Mouse (Mus musculus) heart, postnatal 14 days (tissue): ENCODE measurements around the gene Vwa3a. TPM values are rescaled to one million over a fixed set of nuclear protein-coding genes. Genes with fewer than 3 reads are reported as not detected.

Source experiments
- DNase-seq, 2 experiments: peaks; one replicate each; pipeline ENCODE4 v3.0.0; 2021 to 2022
- intact Hi-C: fragments of 180-260 bp; cut with DNase I; formaldehyde crosslinking; loops from one replicate; pipeline ENCODE4 v1.15.1; 2025
- total RNA-seq, 2 experiments: library from RNA; stranded (reverse); gene quantifications; 2 replicates each; pipeline ENCODE4 v1.2.3; 2021

Gene Vwa3a
- total RNA-seq, 2 experiments from 2014 or later = 5.1 to 7.3 TPM

DNA sequence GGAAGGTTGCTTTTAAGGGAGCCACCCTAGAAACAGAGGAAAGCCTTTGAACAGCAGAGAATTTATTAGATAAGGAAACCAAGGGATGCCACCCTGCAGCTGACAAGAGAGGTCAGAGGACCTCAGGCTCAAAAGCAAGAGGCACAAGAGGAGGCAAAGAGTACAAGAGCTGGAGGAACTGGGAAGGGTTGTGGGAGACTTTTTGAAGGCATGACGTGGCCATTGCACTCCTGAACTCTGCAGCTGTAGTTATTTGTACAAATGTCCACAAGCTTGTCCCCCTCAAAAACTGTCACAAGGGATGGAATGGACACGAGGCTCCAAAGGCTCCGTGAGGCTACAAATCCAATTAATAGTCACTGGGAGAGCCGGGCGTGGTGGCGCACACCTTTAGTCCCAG, 5.5 kb downstream of the Vwa3a start:
- intact Hi-C loops = no loop called here
- no peak for DNase-seq

DNA sequence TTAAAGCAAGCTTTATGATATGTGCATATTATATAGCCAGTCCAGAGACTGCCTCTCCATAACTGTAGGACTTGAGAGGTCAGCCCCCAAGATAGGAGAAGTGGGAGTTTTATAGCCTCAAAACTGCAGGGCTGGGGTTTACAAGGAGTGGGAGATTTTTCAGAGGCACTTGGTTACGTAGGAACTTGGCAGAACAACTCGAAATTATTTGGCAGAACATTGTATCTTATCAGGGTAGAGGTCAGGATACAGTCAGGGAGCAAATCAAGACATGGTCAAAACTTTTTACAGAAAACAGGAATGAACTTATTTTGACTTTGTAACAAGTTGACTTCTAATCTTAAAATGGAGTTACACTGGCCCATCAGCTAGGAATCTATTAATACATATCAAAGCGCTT, 6.9 kb downstream of the Vwa3a start:
- intact Hi-C loops = no loop called here
- peak in 1 of 2 experiments; percentile 43 for DNase-seq

- intact Hi-C loops = no loop called here
These were observed 7.7 kb downstream of the Vwa3a start for GRCm38 (mm10) chr7:120746821-120747220.

GRCm38 (mm10) chr7:120748478-120748877, 9.4 kb downstream of the Vwa3a start:
- DNase-seq = no peak
- intact Hi-C loops = no loop called here

More at GRCm38 (mm10) chr7:120746821-120747220, 7.7 kb downstream of the Vwa3a start:
- no peak for DNase-seq

DNA sequence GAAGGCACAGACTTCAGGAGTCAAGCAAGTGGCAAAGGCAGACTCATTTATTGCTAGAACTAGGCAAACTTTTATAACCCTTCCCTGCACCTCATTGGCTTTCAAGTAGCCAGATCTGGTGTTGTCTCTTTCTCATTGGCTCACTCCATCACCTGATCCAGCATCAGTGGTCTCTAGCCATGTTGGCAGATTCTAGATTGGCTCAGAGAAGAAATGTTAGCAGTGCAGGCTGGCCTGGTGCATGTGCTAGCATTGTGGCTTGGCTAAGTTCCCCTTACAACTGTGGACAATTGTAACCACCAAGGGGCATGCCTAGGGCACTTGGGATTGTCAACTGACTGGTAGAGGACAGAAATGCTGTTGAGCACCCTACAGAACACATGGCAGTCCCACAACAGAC, 12.2 kb downstream of the Vwa3a start:
- intact Hi-C loops = no loop called here
- no peak for DNase-seq

- intact Hi-C loops = no loop called here
- no peak for DNase-seq
These were observed 12.8 kb downstream of the Vwa3a start for GRCm38 (mm10) chr7:120751906-120752305.

- intact Hi-C loops = loop anchor here (5.0 kb wide), 1 partner anchor 68 kb away; no protein-coding TSS in a partner anchor
- peak; percentile 88 to 92 for DNase-seq
These were observed 15.6 kb downstream of the Vwa3a start for GRCm38 (mm10) chr7:120754671-120755070.

DNA sequence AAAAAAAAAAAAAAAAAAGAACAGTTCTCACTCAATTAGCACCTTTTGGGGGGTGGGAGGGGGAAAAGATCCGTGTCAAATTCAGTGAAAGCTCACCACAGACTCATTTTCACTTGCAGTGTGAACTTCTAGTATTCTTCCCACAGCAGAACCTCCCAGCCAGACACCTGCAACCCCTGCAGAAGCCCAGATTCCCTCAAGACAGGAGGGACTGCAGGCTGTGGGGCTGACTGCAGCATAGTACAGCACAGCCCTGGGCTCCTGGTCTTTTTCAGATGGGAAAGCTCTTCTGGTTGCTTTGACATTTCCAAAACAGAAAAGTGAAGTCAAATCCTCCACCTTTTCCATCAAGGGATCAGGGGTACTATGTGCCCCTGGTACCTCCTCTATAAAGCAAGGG, 28.3 kb downstream of the Vwa3a start:
- no peak for DNase-seq
- intact Hi-C loops = no loop called here

GRCm38 (mm10) chr7:120771389-120771788, 32.3 kb downstream of the Vwa3a start:
- no peak for DNase-seq
- intact Hi-C loops = no loop called here

DNA sequence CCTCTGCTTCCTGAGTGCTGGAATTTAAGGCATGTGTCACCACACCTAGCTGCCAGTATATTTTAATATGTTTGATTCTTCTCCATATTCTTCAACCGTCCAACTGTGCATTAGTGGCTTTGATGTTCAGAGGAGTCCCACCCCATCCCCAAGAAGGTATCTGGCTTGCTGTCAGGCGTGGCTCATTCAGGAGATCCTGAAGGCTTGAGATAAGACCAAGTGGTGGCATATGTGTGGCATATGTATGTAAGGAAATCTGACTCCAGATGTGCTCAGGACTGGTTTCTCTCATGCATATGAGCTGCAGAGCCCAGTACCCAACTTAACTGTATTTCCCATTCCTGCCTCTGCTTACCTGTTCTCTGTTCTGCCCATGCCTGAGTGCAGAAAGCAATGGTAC, 38.9 kb downstream of the Vwa3a start:
- DNase-seq = no peak
- intact Hi-C loops = no loop called here

GRCm38 (mm10) chr7:120795544-120795943, 56.4 kb downstream of the Vwa3a start:
- DNase-seq = peak in 1 of 2 experiments; percentile 11
- intact Hi-C loops = no loop called here

DNA sequence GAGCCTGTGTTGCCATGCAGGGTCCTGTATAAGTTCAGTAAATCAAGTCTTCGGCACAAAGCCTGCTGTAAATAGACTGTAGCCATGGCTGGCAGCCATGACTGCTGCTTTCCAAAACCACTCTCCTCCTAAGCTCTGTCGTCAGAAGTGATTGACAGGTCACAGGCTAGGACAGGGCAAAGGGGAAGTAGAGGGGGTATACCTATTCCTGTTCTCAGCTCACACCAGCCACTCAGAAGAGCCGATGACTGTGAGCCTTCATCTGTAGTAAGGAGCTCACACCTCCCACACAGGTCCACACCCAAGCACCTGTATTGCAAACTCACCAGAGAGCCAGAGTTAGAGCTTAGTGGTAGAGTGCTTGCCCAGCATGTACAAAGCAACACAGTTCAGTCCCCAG, 57.3 kb downstream of the Vwa3a start:
- DNase-seq = peak in 1 of 2 experiments; percentile 16
- intact Hi-C loops = no loop called here

DNA sequence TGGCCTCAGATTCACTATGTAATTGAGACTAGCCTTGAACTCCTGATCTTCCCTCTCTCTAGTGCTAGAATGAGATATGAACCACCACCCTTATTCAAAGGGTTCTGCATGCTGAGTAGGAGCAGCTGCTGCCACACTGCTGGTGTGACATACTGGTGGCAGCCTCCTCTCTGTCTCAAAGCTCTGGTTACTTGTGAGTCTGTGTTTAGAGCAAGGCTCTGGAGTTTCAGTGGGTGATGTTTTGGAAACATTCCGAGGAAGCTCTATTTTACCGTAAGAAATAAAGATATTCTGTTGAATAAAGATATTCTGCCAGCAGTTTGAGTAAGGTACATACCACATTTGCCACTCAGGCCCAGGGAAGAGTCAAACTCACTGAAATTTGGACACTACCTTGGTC, 64.2 kb downstream of the Vwa3a start:
- DNase-seq = no peak
- intact Hi-C loops = no loop called here

- no peak for DNase-seq
- intact Hi-C loops = no loop called here
These were observed 70.6 kb downstream of the Vwa3a start for GRCm38 (mm10) chr7:120809705-120810104.

DNA sequence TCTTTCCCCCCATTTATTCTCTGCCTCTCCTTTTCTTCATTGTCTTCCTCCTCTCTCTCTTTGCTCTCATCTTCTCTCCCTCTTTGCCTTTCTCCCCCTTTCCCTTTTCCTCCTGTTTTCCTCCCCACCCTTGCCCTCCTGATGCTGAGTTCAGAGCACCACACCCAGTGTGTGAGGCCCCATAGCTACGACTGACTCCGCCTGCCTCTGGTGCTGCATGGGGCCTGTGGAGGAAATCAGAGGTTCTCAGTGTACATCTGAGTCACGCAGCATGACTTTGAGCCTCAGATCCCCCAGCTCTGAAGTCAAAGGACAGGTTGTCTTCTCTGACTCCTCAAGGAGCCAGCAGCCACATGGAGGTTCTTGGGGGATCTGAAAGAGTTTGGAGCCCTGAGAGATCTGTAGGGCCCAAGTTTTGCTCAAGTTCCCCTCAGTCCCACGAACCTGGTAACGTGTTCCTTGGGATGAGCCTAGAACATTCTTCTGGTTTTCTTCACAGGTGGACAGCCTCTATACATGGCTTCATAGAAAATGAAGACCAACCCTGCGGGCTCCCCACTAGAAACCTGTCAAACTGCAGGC, 72.8 kb downstream of the Vwa3a start, which contains the start of gene Gm5737:
Gene Gm5737 (plus strand): TSS at position 532 of the 582 bp plus-strand sequence.
- no peak for DNase-seq
- intact Hi-C loops = no loop called here

DNA sequence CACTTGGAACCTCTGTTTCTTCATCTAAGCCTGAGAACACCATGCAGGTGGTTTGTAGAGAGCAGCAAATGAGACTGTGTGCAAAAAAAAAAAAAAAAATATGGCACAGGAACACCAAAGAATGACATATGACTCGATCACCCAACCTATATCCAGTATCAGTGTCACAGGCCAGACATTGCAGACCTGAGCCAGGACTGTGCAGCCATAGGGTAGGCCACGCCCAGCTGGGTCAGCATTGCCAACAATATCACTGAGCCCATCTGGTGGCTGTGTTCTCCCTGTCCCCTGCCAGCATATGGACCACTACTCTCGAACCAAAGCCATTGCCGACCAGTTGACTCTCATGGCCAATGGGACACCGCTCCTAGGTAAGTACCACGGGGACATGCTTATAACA, 78.4 kb downstream of the Vwa3a start:
- intact Hi-C loops = no loop called here
- no peak for DNase-seq

- intact Hi-C loops = no loop called here
- DNase-seq = no peak
These were observed 80.3 kb downstream of the Vwa3a start for GRCm38 (mm10) chr7:120819386-120819785.

DNA sequence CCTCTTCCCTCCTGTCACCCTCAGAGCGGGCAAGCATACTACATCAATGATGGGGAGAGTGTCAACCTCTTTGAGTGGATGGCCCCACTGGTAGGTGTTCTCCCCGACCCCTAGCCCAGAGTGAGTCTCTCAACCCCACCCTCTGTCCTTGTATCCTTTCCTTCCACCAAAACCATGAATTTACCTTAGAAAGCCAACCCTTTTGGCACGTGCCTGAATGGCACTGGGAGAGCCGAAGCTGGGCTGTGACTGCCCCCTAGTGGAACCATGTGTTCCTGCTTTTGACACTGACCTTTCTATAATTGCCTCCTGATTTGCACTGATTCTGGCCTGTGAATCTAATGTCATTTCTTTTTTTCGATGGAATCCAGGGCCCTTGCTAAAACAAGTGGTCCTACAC, 84.1 kb downstream of the Vwa3a start:
- intact Hi-C loops = loop anchor here (1.0 to 10.0 kb wide), 4 partner anchors 66 to 718 kb away; partner anchors contain the start of genes Pdzd9, Tmem159 and Uqcrc2
- peak; percentile 74 to 81 for DNase-seq

GRCm38 (mm10) chr7:120825097-120825496, 86.0 kb downstream of the Vwa3a start:
- intact Hi-C loops = loop anchor here (10.0 kb wide), 2 partner anchors 190 to 720 kb away; partner anchors contain the start of genes Tmem159 and Uqcrc2
- no peak for DNase-seq

GRCm38 (mm10) chr7:120826408-120826807, 87.3 kb downstream of the Vwa3a start:
- peak; percentile 54 to 64 for DNase-seq
- intact Hi-C loops = loop anchor here (10.0 kb wide), 2 partner anchors 192 to 722 kb away; partner anchors contain the start of genes Tmem159 and Uqcrc2

DNA sequence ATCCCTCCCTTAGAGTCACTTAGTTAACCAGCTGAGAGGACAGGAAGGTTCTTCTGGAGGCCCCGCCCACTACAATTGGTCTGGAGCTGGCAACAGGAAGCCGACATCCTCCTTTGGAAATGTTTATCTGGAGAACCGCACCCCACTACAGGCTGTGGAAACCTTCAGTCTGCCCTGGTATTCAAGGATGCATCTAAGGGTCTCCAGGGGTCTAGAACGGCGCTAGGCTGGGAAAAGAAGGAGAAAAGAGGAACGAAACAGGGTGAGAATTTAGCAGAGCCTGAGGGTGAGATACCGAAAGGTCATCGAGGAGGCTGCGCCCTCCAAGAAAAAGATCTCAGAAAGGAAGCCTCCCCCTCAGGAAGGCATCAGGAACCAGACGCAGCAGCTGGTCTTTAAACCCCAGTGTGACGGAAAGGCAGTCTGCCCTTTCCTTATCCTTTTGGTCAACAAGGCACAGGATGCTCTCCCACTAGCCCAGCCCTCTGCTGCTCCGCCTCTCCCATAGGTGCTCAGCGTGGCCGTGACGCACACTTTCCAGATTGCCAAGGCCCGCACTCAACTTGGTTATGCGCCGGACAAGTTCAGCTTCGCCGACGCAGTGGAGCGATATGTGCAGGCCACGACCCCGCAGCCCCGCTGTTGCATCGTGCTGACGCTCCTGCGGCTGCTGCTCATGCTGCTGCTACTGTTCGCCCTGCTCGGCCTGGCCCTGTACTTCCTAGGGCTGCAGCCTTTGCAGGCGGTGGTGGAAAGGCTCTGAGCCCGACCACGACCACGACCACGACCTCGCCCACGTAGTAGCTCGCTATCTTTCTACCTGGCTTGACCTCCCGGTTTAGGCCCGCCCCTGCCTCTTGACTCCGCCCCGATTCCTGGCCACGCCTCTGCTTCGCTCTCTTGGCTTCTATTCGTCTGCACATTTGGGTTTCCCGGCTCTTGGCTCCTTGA, 91.6 kb downstream of the Vwa3a start:
- intact Hi-C loops = no loop called here
- DNase-seq = peak; percentile 65 to 75
